Mouse (Mus musculus) bone marrow, adult 2 months (tissue): Measurements from ENCODE around the gene Ap5z1. TPM values are rescaled to one million over a fixed set of nuclear protein-coding genes. Genes with fewer than 3 reads are reported as not detected.
A peak's percentile ranks its signal among the peaks of the same experiment; 100 is the strongest.

Experiments used
- H3K27ac ChIP-seq: fragments of 200-500 bp; 2 replicates; pipeline ENCODE4 v1.5.1; 2012; ENCODE audit warnings: low read depth, mild to moderate bottlenecking, control low read depth, inconsistent platforms, low read length; ENCODE audit not compliant: control insufficient read depth, poor library complexity, insufficient read depth
- H3K4me1 ChIP-seq: fragments of 200-500 bp; 2 replicates; pipeline ENCODE4 v1.6.1; 2011; ENCODE audit warnings: low read length; ENCODE audit not compliant: control insufficient read depth, insufficient read depth
- H3K4me3 ChIP-seq: fragments of 200-500 bp; replicated peaks from 2 replicates; pipeline ENCODE3; 2011; ENCODE audit warnings: mild to moderate bottlenecking, low read depth, low read length, control low read depth; ENCODE audit not compliant: control insufficient read depth
- CTCF ChIP-seq: fragments of 200-500 bp; IDR thresholded peaks from 2 replicates; pipeline ENCODE4 v1.5.1; 2011; ENCODE audit warnings: low read length, control low read depth; ENCODE audit not compliant: control insufficient read depth, insufficient read depth
- POLR2A ChIP-seq: fragments of 200-500 bp; IDR thresholded peaks from 2 replicates; pipeline ENCODE4 v1.6.1; 2011; ENCODE audit warnings: low read depth, mild to moderate bottlenecking, control low read depth, low read length, borderline replicate concordance; ENCODE audit not compliant: control insufficient read depth
- WGBS: fragments of 180-500 bp; shearing (Covaris S2); methylation state at CpG from one replicate; pipeline ENCODE4 v1.1.7; 2018; 5-methylcytosine and 5-hydroxymethylcytosine counted together
- polyA plus RNA-seq: library from polyadenylated mRNA; stranded (reverse); fragments of >200 nt; gene quantifications from 2 replicates; pipeline ENCODE4 v1.2.4, GENCODE M21; 2011; ENCODE audit warnings: low replicate concordance; ENCODE audit not compliant: missing spikeins, insufficient read depth, insufficient read length

Gene Ap5z1
- polyA plus RNA-seq, 1 experiment: 22.8 TPM

GRCm38 (mm10) chr5:142441332-142442044 is 22.3 kb upstream of the Ap5z1 start:
- H3K27ac ChIP-seq: peak overlapping the region; percentile 78
- 3% methylated on average over 22 of the region's 22 CpGs for WGBS
- H3K4me3 ChIP-seq: peak overlapping the region; percentile 57
- peaks cover 15% of the 10 kb centered on the region for H3K4me1 ChIP-seq
- TF ChIP-seq POLR2A: no peak
- no peak for TF ChIP-seq CTCF

- 19% methylated on average over 7 of the region's 7 CpGs for WGBS
- H3K27ac ChIP-seq: peak overlapping the region; percentile 78
- H3K4me1 ChIP-seq: peaks cover 15% of the 10 kb centered on the region
These were observed 21.7 kb upstream of the Ap5z1 start for GRCm38 (mm10) chr5:142442045-142442440.

DNA sequence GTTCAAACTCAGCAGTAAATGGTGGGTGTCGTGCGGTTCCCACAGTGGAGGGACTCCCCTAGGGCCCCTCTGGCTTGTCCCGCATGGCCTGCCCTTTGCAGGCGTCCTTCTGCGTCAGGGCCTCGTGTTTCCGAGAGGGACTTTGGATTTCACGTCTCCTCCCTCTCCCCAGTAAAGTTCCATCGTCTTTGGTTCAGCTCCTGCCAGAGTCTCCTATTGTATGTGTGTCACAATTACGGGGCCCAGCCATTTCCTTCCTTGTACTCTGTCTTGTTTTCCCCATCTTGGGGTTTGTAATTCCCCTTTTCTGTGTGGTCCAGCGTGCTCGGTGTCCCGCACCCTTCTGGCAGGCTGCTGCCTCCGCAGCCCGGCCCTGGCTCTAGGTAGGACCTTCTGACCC is 20.2 kb upstream of the Ap5z1 start:
- Histone ChIP-seq H3K4me3 (peak overlapping the region; percentile 55), H3K27ac (peak overlapping the region; percentile 90)
- WGBS: 16% methylated on average over 15 of the region's 15 CpGs

More at GRCm38 (mm10) chr5:142442045-142442440, 21.7 kb upstream of the Ap5z1 start:
- TF ChIP-seq CTCF (no peak), POLR2A (no peak)
- peak overlapping the region; percentile 57 for H3K4me3 ChIP-seq

GRCm38 (mm10) chr5:142443994-142444393 is 19.8 kb upstream of the Ap5z1 start:
- H3K4me1 ChIP-seq: peaks cover 15% of the 10 kb centered on the region
- H3K27ac ChIP-seq: peak overlapping the region; percentile 90
- WGBS: 41% methylated on average over 14 of the region's 14 CpGs
- peak overlapping the region; percentile 42 for H3K4me3 ChIP-seq
- TF ChIP-seq POLR2A (no peak), CTCF (no peak)

More for the DNA sequence above, 20.2 kb upstream of the Ap5z1 start:
- TF ChIP-seq POLR2A: peak; percentile 32; the same call in 1 of the 2 replicates
- TF ChIP-seq CTCF: no peak
- peaks cover 15% of the 10 kb centered on the region for H3K4me1 ChIP-seq

GRCm38 (mm10) chr5:142444791-142445531 is 18.8 kb upstream of the Ap5z1 start:
- 60% methylated on average over 11 of the region's 11 CpGs for WGBS
- TF ChIP-seq POLR2A (peak; percentile 25; the same call in 1 of the 2 replicates), CTCF (no peak)
- Histone ChIP-seq H3K4me3 (no peak overlapping the region), H3K27ac (peak overlapping the region; percentile 90), H3K4me1 (peaks cover 15% of the 10 kb centered on the region)

GRCm38 (mm10) chr5:142445709-142446108 is 18.0 kb upstream of the Ap5z1 start:
- TF ChIP-seq CTCF (no peak), POLR2A (no peak)
- WGBS: 54% methylated on average over 8 of the region's 8 CpGs
- no peak overlapping the region for H3K4me3 ChIP-seq
- peak overlapping the region; percentile 15; the same call in 1 of the 2 replicates for H3K27ac ChIP-seq
- peaks cover 15% of the 10 kb centered on the region for H3K4me1 ChIP-seq

DNA sequence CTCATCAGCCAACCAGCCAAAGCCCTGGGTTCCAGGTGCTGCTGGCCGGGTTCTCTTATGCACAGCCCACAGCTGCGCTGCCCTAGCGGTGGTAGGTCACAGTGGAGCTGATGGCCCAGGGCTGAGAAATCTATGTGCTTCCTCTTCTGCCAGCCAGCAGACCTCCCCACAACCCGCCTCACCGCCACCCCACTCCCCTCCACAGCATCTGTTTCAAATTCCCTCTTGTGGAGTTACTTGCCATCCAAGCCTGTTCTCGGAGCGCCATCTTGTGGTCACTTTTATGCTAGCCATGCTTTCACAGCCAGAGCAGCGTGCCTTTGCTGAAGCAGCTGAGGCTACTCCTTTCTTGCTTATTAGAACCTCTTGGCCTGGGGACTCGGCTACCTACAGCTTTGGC is 15.7 kb upstream of the Ap5z1 start:
- Histone ChIP-seq H3K4me3 (no peak overlapping the region), H3K4me1 (peaks cover 11% of the 10 kb centered on the region), H3K27ac (peak overlapping the region; percentile 7; the same call in 1 of the 2 replicates)
- 2% methylated on average over 9 of the region's 9 CpGs for WGBS
- no peak for TF ChIP-seq POLR2A
- peak; percentile 94 for TF ChIP-seq CTCF

GRCm38 (mm10) chr5:142448623-142449022 is 15.1 kb upstream of the Ap5z1 start:
- Histone ChIP-seq H3K27ac (no peak overlapping the region), H3K4me3 (no peak overlapping the region), H3K4me1 (peaks cover 11% of the 10 kb centered on the region)
- WGBS: 85% methylated on average over 12 of the region's 12 CpGs
- TF ChIP-seq POLR2A (no peak), CTCF (no peak)
